Mouse (Mus musculus) liver, embryonic 15.5 days (tissue): ENCODE measurements around the gene Crb2. TPM values are rescaled to one million over a fixed set of nuclear protein-coding genes. Genes with fewer than 3 reads are reported as not detected.

Source experiments
- ATAC-seq: fragments of 200-750 bp; cut with Nextera tagmentation; 2 replicates; pipeline ENCODE4 v1.8.0; 2017; ENCODE audit warnings: moderate number of reproducible peaks, mild to moderate bottlenecking, moderate library complexity; ENCODE audit not compliant: insufficient read depth
- H3K27ac ChIP-seq: fragments of 300-500 bp; sonication (generic); replicated peaks from 2 replicates; pipeline ENCODE4 v1.5.1; 2015; ENCODE audit warnings: mild to moderate bottlenecking, inconsistent platforms
- H3K27me3 ChIP-seq: fragments of 300-500 bp; sonication (generic); 2 replicates; pipeline ENCODE4 v1.6.1; 2015; ENCODE audit warnings: mild to moderate bottlenecking, inconsistent platforms
- H3K36me3 ChIP-seq: fragments of 300-500 bp; sonication (generic); replicated peaks from 2 replicates; pipeline ENCODE4 v1.6.1; 2015; ENCODE audit warnings: moderate library complexity, mild to moderate bottlenecking, inconsistent platforms
- H3K4me1 ChIP-seq: fragments of 300-500 bp; sonication (generic); replicated peaks from 2 replicates; pipeline ENCODE4 v1.6.1; 2015; ENCODE audit warnings: inconsistent platforms
- H3K4me2 ChIP-seq: fragments of 300-500 bp; sonication (generic); 2 replicates; pipeline ENCODE4 v1.6.1; 2015; ENCODE audit warnings: moderate library complexity, mild to moderate bottlenecking, inconsistent platforms
- H3K4me3 ChIP-seq: fragments of 300-500 bp; sonication (generic); replicated peaks from 2 replicates; pipeline ENCODE4 v1.5.1; 2015; ENCODE audit warnings: mild to moderate bottlenecking, inconsistent platforms
- H3K9ac ChIP-seq: fragments of 300-500 bp; sonication (generic); 2 replicates; pipeline ENCODE4 v1.6.1; 2015; ENCODE audit warnings: moderate library complexity, mild to moderate bottlenecking, inconsistent platforms
- H3K9me3 ChIP-seq: fragments of 300-500 bp; sonication (generic); replicated peaks from 2 replicates; pipeline ENCODE4 v1.6.1; 2016; ENCODE audit warnings: inconsistent platforms
- WGBS: fragments of 180-500 bp; shearing (Covaris S2); methylation state at CpG from one replicate; pipeline ENCODE4 v1.1.7; 2015; ENCODE audit warnings: mixed read lengths; ENCODE audit not compliant: insufficient replicate concordance; 5-methylcytosine and 5-hydroxymethylcytosine counted together
- polyA plus RNA-seq: library from polyadenylated mRNA; unstranded; fragments of >200 nt; fragmentation: Nextera tagmentation; extraction: Ambion mirVana; gene quantifications from 2 replicates; pipeline ENCODE4 v1.2.1, GENCODE M21; 2015

Crb2 gene
- polyA plus RNA-seq, 1 experiment from 2014 or later: 0.13 TPM

DNA sequence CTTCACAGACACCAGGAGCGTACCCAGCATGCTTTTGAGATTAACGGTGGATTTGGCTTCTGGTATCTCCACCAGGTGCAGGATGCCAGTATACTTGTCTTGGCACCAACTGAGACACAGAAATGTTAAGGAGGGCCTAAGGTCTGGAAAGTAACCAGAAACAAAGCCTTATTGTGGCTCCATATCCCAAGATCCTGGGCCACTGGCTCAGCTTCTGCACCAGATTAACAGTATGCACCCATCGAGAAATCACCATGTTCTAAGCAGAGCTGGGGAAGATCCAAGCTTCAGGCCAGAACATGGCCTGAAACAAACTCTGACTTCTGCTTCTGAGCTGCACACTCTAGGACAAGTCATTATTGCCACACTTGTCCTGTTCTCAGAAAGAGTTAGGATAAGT is 60.9 kb downstream of the Crb2 start:
- Histone ChIP-seq H3K27ac (no peak overlapping the region), H3K4me3 (no peak overlapping the region), H3K9ac (no peak overlapping the region), H3K27me3 (no peaks in the 10 kb centered on the region), H3K36me3 (no peaks in the 10 kb centered on the region; the same call in 1 of the 2 replicates), H3K4me2 (no peak overlapping the region), H3K9me3 (no peaks in the 10 kb centered on the region), H3K4me1 (no peaks in the 10 kb centered on the region)
- 82% methylated on average over 3 of the region's 3 CpGs for WGBS
- ATAC-seq: no peak

DNA sequence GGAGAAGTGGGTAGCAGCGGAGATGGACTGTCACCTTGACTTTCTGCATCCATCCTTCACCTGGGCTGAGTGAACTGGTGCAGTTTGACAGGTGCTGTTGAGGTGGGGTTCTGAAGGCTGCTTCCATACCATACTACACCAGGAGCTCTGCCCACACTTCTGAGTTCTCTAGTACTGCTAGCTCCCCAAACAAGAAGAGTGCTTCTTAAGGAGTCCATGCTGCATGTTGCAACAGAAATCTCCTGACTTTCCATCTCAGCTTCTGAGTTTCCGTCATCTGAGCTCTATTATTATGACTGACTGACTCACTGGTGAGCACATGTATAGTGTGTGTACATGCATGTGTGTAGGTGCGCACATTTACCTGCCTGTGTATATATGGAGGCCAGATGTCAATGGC is 61.5 kb downstream of the Crb2 start:
- no peak overlapping the region for H3K4me3 ChIP-seq
- no peaks in the 10 kb centered on the region for H3K9me3 ChIP-seq
- no peak overlapping the region for H3K9ac ChIP-seq
- no peaks in the 10 kb centered on the region for H3K27me3 ChIP-seq
- H3K4me1 ChIP-seq: peaks cover 3% of the 10 kb centered on the region; the same call in 1 of the 2 replicates
- no peak for ATAC-seq
- no peaks in the 10 kb centered on the region; the same call in 1 of the 2 replicates for H3K36me3 ChIP-seq
- no peak overlapping the region for H3K4me2 ChIP-seq
- no peak overlapping the region for H3K27ac ChIP-seq
- whole genome bisulfite sequencing: 73% methylated on average over 3 of the region's 3 CpGs

DNA sequence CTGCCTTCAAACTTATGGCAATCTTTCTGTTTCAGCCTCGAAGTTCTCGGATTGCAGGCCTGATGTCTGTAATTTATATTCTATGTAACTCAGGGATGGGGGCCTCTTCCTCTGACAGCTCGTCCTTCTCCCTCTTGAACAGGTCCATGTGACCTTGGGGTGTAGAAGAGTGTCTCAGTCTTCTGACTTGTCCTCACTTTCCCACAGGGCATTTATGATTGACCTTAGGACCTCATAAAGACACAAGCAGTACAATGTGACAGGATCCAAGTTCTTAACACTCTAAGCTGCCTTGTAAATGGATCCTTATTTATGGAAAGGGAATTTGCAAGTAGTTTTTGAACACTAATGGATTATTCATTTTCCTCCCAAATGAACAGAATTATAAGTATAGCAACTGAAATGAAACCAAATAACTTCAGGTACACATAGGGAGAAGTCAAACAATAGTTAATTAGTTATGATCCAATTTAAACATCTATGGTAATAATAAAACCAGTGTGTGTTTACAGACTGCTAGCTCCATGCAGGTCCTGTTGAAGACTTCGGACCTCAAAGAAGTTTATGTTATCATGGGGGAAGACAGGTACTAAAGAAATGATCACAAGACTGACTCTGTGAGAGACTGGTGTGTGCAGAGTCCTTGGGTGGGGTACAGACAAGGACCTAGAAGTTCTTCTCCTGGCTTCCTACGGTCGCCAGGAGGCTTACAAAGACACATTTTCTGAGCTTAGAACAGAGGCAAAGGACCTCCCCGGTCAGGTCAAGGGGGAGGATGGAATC is 62.3 kb downstream of the Crb2 start:
- H3K4me3 ChIP-seq: no peak overlapping the region
- no peak overlapping the region for H3K9ac ChIP-seq
- no peaks in the 10 kb centered on the region for H3K27me3 ChIP-seq
- ATAC-seq: no peak
- peaks cover 3% of the 10 kb centered on the region; the same call in 1 of the 2 replicates for H3K4me1 ChIP-seq
- no peaks in the 10 kb centered on the region; the same call in 1 of the 2 replicates for H3K36me3 ChIP-seq
- H3K4me2 ChIP-seq: no peak overlapping the region
- WGBS: 60% methylated on average over 7 of the region's 7 CpGs
- no peak overlapping the region for H3K27ac ChIP-seq
- no peaks in the 10 kb centered on the region for H3K9me3 ChIP-seq

DNA sequence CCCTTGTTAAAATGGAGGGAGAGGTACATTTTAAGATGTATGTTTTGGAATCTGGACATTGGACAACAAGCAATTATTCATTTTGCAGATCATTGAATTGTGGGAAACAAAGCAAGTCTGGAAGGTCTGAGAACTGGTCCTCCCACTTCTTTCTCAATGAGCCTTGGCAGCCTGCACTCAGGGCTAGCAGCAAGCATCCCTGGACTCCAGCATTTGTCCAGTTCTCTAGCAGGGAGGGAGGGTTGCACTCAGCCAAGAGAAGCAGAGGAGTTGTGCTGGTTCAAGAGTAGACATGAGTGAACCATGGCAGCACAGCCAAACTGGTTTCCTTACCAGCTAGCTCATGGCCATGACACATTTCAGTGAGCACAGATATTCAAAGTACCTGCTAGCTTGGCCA is 63.9 kb downstream of the Crb2 start:
- H3K27ac ChIP-seq: no peak overlapping the region
- H3K4me1 ChIP-seq: peaks cover 3% of the 10 kb centered on the region; the same call in 1 of the 2 replicates
- H3K4me2 ChIP-seq: no peak overlapping the region
- H3K4me3 ChIP-seq: no peak overlapping the region
- H3K9me3 ChIP-seq: no peaks in the 10 kb centered on the region
- no peak overlapping the region for H3K9ac ChIP-seq
- H3K36me3 ChIP-seq: peaks cover 6% of the 10 kb centered on the region; the same call in 1 of the 2 replicates
- H3K27me3 ChIP-seq: no peaks in the 10 kb centered on the region
- ATAC-seq: no peak

DNA sequence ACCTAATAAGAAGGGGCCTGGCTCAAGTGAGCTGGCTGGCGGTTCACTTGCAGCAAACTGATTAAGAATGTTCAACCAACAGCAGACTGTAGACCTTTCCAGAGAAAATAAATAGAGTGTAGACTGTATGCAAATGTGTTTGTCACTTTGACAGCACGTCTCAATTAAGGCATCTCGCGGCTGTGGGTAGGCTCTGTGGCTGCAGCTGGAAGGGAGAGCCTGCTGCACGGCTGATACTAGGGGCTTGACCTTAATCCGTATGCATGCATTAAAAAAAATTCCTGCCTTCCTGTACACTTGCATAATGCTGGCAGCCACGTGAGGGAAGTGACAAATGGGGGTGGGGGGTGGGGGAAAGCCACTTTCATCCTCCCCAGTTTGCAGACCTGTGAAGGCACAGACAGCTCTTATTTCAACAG is 66.1 kb downstream of the Crb2 start:
- Histone ChIP-seq H3K9ac (no peak overlapping the region), H3K4me3 (no peak overlapping the region), H3K27me3 (no peaks in the 10 kb centered on the region), H3K4me2 (no peak overlapping the region), H3K36me3 (peaks cover 6% of the 10 kb centered on the region; the same call in 1 of the 2 replicates), H3K27ac (no peak overlapping the region), H3K4me1 (peaks cover 3% of the 10 kb centered on the region; the same call in 1 of the 2 replicates), H3K9me3 (no peaks in the 10 kb centered on the region)
- 32% methylated on average over 7 of the region's 7 CpGs for WGBS
- ATAC-seq: no peak

DNA sequence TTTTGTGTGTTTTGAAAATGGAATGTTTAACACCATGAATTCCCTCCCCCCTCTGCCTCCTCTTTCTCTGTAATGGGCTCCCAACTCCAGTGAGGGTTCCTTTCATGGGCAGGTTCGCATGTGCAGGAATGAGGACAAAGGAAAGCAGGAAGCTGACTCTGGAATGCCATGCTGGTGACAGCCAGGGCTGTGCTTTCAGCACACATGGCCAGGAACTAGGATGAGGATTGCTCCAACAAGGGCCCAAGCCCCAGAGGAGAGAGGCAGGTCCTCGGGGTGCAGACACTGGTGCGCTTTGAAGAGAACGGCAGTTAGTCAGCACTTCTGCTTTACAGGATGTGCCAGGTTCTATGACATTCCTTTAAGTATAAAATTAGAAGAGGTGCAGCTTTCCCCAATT is 66.7 kb downstream of the Crb2 start:
- Histone ChIP-seq H3K27me3 (no peaks in the 10 kb centered on the region), H3K36me3 (peaks cover 6% of the 10 kb centered on the region; the same call in 1 of the 2 replicates), H3K9me3 (no peaks in the 10 kb centered on the region), H3K27ac (no peak overlapping the region), H3K4me3 (no peak overlapping the region), H3K4me1 (peaks cover 3% of the 10 kb centered on the region; the same call in 1 of the 2 replicates), H3K4me2 (no peak overlapping the region), H3K9ac (no peak overlapping the region)
- no peak for ATAC-seq
- 62% methylated on average over 4 of the region's 4 CpGs for WGBS

Other genes with a start within 250 kb of the Crb2 start
- 9.5 and 11.3 TPM in 2 replicates for gene Strbp, start 72.4 kb upstream of the Crb2 start, polyA plus RNA-seq